Mouse (Mus musculus) lung, postnatal 0 days (tissue): ENCODE measurements around the gene Prss30.

Experiments
- CTCF ChIP-seq: IDR thresholded peaks from 2 replicates; pipeline ENCODE4 v1.5.1; 2016; ENCODE audit warnings: antibody characterized with exemption, mild to moderate bottlenecking
- EP300 ChIP-seq: IDR thresholded peaks from 2 replicates; pipeline ENCODE4 v1.6.1; 2016; ENCODE audit warnings: antibody characterized with exemption, mild to moderate bottlenecking, control low read depth

DNA sequence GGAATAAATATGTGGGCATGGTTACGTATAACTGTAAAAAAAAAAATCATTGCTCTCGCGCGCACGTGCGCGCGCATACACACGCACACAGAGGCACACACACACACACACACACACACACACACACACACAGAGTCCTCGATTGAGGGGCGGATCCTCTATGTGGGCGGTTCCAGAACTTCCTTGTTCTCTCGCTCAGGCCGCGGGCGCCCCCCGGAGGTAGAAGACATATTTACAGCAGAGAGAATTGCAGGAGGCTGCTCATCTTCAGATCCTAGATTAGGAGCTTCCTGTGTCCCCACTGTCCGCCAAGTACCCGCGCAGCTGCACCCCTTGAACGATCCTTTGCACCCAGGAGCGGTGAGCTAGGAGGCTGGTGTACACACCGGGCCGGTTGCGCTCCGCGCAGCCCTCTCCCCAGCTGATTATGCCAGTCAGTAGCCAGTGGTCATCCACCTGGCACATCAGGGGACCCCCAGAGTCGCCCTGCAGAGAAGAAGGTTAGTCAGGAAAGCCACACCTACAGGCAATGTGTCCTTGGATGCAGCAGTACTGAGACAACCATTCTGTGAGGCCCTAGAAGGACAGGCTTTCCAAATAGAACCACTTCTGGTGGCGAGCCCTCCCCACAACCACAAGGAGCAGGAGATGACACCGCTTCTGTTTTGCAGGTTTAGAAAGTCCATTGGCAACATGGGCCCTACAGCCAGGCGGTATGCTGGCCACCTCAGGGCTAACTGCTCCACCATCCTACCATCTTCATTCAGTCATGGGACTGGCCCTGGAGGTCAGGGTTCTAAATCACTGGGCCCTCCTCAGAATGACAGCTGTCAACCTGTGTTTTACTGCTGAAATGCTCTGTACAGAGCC, 13.4 kb upstream of the Prss30 start:
- peak; percentile 82 for TF ChIP-seq CTCF
- TF ChIP-seq EP300, result no peak; the same call in 1 of the 2 replicates
